ENCODE assay signal across 17 mouse cellular contexts in genomic region chr16:77595661-77596060, GRCm38 (mm10). TPM values are rescaled to one million over a fixed set of nuclear protein-coding genes. Genes with fewer than 3 reads are reported as not detected.
DNase-seq lines count a peak whose midpoint lies in the region; ATAC-seq and TF ChIP-seq lines count a peak whose summit lies in the region.
"Had no signal": no experiment of that assay in that cellular context is flagged by ENCODE, and none has a peak within 500 bp of the region (broad histone marks: within the 10 kb centered on the region; RNA-seq: fewer than 3 reads in every experiment).

No protein-coding gene starts in this region.

- H3K4me2 ChIP-seq in midbrain, embryonic 13.5 days (replicated peaks) = peak overlapping the region; percentile 49
- H3K4me2 ChIP-seq in liver, embryonic 12.5 days = no peak overlapping the region
- H3K4me2 ChIP-seq: kidney, embryonic 15.5 days; limb, embryonic 13.5 days; lung, embryonic 14.5 days had no signal

- peak overlapping the region; percentile 61 for H3K9ac ChIP-seq in midbrain, embryonic 13.5 days (replicated peaks)
- no peak overlapping the region for H3K9ac ChIP-seq in liver, embryonic 12.5 days
- H3K9ac ChIP-seq: kidney, embryonic 15.5 days; limb, embryonic 13.5 days; lung, embryonic 14.5 days had no signal

- ATAC-seq in midbrain, embryonic 13.5 days = no peak
- no peak for ATAC-seq in liver, embryonic 12.5 days
- ATAC-seq: activated CD4-positive, CD25-positive, alpha-beta regulatory T cell, adult 4 months; CD4-positive, CD25-positive, alpha-beta regulatory T cell, adult 4 months had no signal

- H3K27me3 ChIP-seq in testis, adult 2 months (ENCODE audit: control insufficient read depth, insufficient read depth, low read length) = no peaks in the 10 kb centered on the region
- no peaks in the 10 kb centered on the region for H3K27me3 ChIP-seq in midbrain, embryonic 13.5 days
- no peaks in the 10 kb centered on the region for H3K27me3 ChIP-seq in liver, embryonic 12.5 days (replicated peaks)
- H3K27me3 ChIP-seq: kidney, embryonic 15.5 days; limb, embryonic 13.5 days had no signal

- H3K4me1 ChIP-seq in testis, adult 2 months (ENCODE audit: control insufficient read depth, insufficient read depth, low read length) = no peaks in the 10 kb centered on the region
- H3K4me1 ChIP-seq in midbrain, embryonic 13.5 days (replicated peaks) = peaks cover 36% of the 10 kb centered on the region
- no peaks in the 10 kb centered on the region for H3K4me1 ChIP-seq in liver, embryonic 12.5 days

- no peaks in the 10 kb centered on the region for H3K9me3 ChIP-seq in midbrain, embryonic 13.5 days
- H3K9me3 ChIP-seq in liver, embryonic 12.5 days (replicated peaks) = no peaks in the 10 kb centered on the region
- H3K9me3 ChIP-seq: kidney, embryonic 15.5 days; limb, embryonic 13.5 days had no signal

- no peak for TF ChIP-seq POLR2A in testis, adult 2 months (IDR thresholded peaks at IDR 0.05; ENCODE audit: control insufficient read depth, low read depth, low read length)

- no peak for DNase-seq in gastrocnemius, adult 2 months
- no peak for DNase-seq in gastrocnemius, postnatal 14 days
- no peak for DNase-seq in testis, postnatal 10 days (ENCODE audit: low spot score)
- no peak for DNase-seq in ovary, postnatal 10 days (ENCODE audit: low spot score)
- DNase-seq in right cerebral cortex, adult 2 months (ENCODE audit: low spot score in 2 of 2) = no peak
- DNase-seq: lung, embryonic 14.5 days; right cerebral cortex, postnatal 4 days had no signal

- H3K36me3 ChIP-seq in testis, adult 2 months (ENCODE audit: control insufficient read depth, insufficient read depth, low read length) = no peaks in the 10 kb centered on the region
- peaks cover 9% of the 10 kb centered on the region for H3K36me3 ChIP-seq in midbrain, embryonic 13.5 days
- H3K36me3 ChIP-seq in liver, embryonic 12.5 days = no peaks in the 10 kb centered on the region

- H3K27ac ChIP-seq in gastrocnemius, adult 2 months = peak overlapping the region; percentile 94
- H3K27ac ChIP-seq in testis, adult 2 months (ENCODE audit: control insufficient read depth, insufficient read depth, low read depth, low read length) = 0 out of 2 replicates have a peak overlapping the region, but pooled peaks have one; percentile 21
- peak overlapping the region; percentile 87 for H3K27ac ChIP-seq in midbrain, embryonic 13.5 days
- no peak overlapping the region for H3K27ac ChIP-seq in liver, embryonic 12.5 days
- H3K27ac ChIP-seq: kidney, embryonic 15.5 days; limb, embryonic 13.5 days had no signal

- 72% methylated on average over 7 of the region's 7 CpGs for WGBS in midbrain, embryonic 13.5 days
- WGBS in liver, embryonic 12.5 days (ENCODE audit: insufficient replicate concordance) = 78% methylated on average over 7 of the region's 7 CpGs

- TF ChIP-seq CTCF in gastrocnemius, adult 2 months (IDR thresholded peaks at IDR 0.05) = no peak
- TF ChIP-seq CTCF in testis, adult 2 months (IDR thresholded peaks at IDR 0.05; ENCODE audit: control insufficient read depth, insufficient read depth, insufficient replicate concordance, low read depth, low read length) = no peak

- H3K4me3 ChIP-seq in gastrocnemius, adult 2 months = peak overlapping the region; percentile 82
- no peak overlapping the region for H3K4me3 ChIP-seq in testis, adult 2 months (ENCODE audit: control insufficient read depth, low read depth, low read length)
- peak overlapping the region; percentile 36 for H3K4me3 ChIP-seq in midbrain, embryonic 13.5 days (replicated peaks)
- H3K4me3 ChIP-seq in liver, embryonic 12.5 days = no peak overlapping the region
- H3K4me3 ChIP-seq: kidney, embryonic 15.5 days; limb, embryonic 13.5 days had no signal

- intact Hi-C loops in gastrocnemius, adult 2 months (cut with DNase I) = loop anchor here (2.0 to 10.0 kb wide), 4 partner anchors 49 to 267 kb away; no protein-coding TSS in a partner anchor
- intact Hi-C loops in gastrocnemius, postnatal 14 days (cut with DNase I; ENCODE audit: low total_unique reads) = no loop called here

RNA-seq across cellular contexts. Expression of gene Gm11146, which starts 6.2 kb away (rescaled TPM):
- total RNA-seq in gastrocnemius, adult 2 months (2021) = not detected
- not detected for total RNA-seq in gastrocnemius, postnatal 14 days (2021)
- polyA plus RNA-seq in testis, adult 2 months (2012; rRNA removed) = not detected in 2 replicates
- polyA plus RNA-seq in midbrain, embryonic 13.5 days (2015; fragmentation: Nextera tagmentation; extraction: Ambion mirVana) = not detected in 2 replicates
- polyA plus RNA-seq in liver, embryonic 12.5 days (2016; fragmentation: Nextera tagmentation; extraction: Ambion mirVana) = not detected in 2 replicates
- total RNA-seq: hematopoietic stem cell, adult 5-6 weeks; layer of hippocampus, postnatal 25 days; megakaryocyte-erythroid progenitor cell, adult 5-6 weeks had no signal
- polyA plus RNA-seq: activated CD4-positive, CD25-positive, alpha-beta regulatory T cell, adult 4 months; CD4-positive, CD25-positive, alpha-beta regulatory T cell, adult 4 months; kidney, embryonic 15.5 days; limb, embryonic 13.5 days; lung, embryonic 14.5 days had no signal

Comparison
In these comparisons a context has a peak if more than half of its experiments do, and no peak if none do; other contexts are left out.
1. H3K4me3 ChIP-seq: peak in gastrocnemius, adult 2 months (single experiment) and midbrain, embryonic 13.5 days (single experiment); none in testis, adult 2 months (single experiment) and liver, embryonic 12.5 days (single experiment).